Mouse (Mus musculus) erythroblast, embryonic 14.5 days (primary cell): ENCODE measurements around the gene Tspoap1. TPM values are rescaled to one million over a fixed set of nuclear protein-coding genes. Genes with fewer than 3 reads are reported as not detected.

Experiments
- H3K27me3 ChIP-seq: 2 replicates; pipeline ENCODE4 v1.6.1; 2012; ENCODE audit warnings: inconsistent platforms; ENCODE audit not compliant: control insufficient read depth
- H3K36me3 ChIP-seq: 2 replicates; pipeline ENCODE4 v1.6.1; 2012; ENCODE audit warnings: mild to moderate bottlenecking, inconsistent platforms; ENCODE audit not compliant: control insufficient read depth
- H3K4me1 ChIP-seq: 2 replicates; pipeline ENCODE4 v1.6.1; 2012; ENCODE audit warnings: inconsistent platforms; ENCODE audit not compliant: control insufficient read depth
- H3K4me3 ChIP-seq: replicated peaks from 2 replicates; pipeline ENCODE3; 2012; ENCODE audit warnings: moderate library complexity, mild to moderate bottlenecking, inconsistent platforms
- H3K9me3 ChIP-seq: 2 replicates; pipeline ENCODE4 v1.6.1; 2012; ENCODE audit warnings: low read length, inconsistent platforms, mixed read lengths; ENCODE audit not compliant: control insufficient read depth
- GATA1 ChIP-seq: IDR thresholded peaks from 2 replicates; pipeline ENCODE4 v1.6.1; 2012; ENCODE audit warnings: low read length, inconsistent platforms, mixed read lengths
- TAL1 ChIP-seq: IDR thresholded peaks from 3 replicates; pipeline ENCODE4 v1.6.1; 2012; ENCODE audit warnings: low read length, inconsistent platforms, mixed read lengths
- polyA plus RNA-seq: library from polyadenylated mRNA; stranded (reverse); fragments of >175 nt; gene quantifications from 2 replicates; pipeline ENCODE4 v1.2.3, GENCODE M21; 2012

Tspoap1 gene
- 0.47 and 0.71 TPM in 2 replicates for polyA plus RNA-seq

DNA sequence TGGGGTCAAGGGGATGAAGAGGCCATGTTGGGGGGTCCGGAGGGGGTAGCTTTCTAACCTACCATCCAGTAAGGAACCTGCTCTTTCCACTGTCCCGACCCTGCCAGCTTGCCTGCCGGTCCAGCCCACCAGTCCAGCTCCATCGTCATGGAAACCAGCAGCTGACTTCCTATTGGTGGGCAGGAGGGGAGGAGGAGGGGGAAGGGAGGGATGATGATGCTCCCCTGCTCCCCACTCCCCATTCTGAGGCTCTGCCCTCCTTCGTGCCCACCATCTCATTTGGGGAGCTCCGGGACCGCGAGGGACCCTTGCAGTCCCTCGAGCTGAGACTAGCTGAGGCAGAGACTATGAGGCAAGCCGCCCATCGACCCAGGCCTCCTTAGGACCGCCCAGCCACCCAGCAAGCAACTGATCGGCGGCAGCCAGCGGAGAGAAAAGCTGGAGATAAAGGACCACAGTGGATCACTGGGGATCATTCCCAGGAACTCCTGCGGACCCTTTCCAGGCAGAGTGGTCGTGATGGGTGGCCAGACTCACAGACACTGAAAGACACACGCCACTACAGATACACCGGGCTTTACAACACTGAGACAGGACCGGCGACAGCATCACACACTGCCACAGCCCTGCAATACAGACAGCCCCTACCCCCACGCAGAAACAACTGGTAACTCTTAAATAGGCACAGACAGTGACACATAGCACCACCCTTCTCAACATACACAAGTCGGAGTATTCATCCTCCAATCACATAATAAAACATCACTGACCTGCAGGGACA is at the start of gene Tspoap1:
Gene Tspoap1, plus strand, starts transcription at position 241 of the 781 bp plus-strand sequence.
- Histone ChIP-seq H3K27me3 (peaks cover 54% of the 10 kb centered on the region), H3K36me3 (peaks cover 28% of the 10 kb centered on the region), H3K4me3 (no peak within 1 kb of the TSS), H3K9me3 (peaks cover 14% of the 10 kb centered on the region), H3K4me1 (peaks cover 52% of the 10 kb centered on the region)
- TF ChIP-seq TAL1 (no peak), GATA1 (no peak)

DNA sequence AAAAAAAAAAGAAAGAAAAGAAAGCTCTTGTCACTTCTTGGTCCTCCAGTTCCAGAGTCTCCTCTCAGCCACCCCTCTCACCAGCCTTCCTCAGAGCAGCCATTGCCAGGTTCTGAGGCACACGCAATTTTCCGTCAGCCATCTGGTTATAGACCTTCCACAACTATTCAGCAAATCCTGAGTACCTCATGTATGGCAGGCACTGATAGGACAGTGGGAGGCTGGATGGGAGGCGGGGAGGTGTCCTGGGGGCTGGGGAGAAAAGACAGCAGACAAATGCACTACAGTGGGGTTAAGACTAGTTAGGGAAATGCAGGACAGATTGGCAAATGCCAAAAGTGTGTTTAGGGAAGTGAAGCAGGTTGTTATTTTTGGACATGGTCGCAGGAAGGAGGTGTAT is 48.2 kb upstream of the Tspoap1 start:
- H3K9me3 ChIP-seq: no peaks in the 10 kb centered on the region
- H3K27me3 ChIP-seq: no peaks in the 10 kb centered on the region
- no peak overlapping the region for H3K4me3 ChIP-seq
- TF ChIP-seq TAL1: no peak
- no peak for TF ChIP-seq GATA1
- H3K4me1 ChIP-seq: peaks cover 74% of the 10 kb centered on the region
- no peaks in the 10 kb centered on the region for H3K36me3 ChIP-seq

DNA sequence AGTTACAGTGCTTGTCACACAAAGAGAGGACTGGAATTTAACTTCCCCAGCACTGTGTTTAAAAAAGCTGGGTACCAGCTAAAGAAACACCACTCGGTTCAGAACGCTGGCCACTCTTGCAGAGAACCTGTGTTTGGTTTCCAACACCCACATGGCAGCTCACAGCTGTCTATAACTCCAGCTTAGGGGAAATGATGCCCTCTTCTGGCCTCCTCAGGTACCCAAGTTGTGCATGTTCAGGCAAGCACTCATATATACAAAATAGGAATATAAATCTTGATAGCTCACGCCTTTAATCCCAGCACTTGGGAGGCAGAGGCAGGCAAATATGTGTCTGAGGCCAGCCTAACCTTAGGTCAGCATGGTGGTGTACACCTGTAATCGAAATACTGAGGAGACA is 44.3 kb upstream of the Tspoap1 start:
- Histone ChIP-seq H3K4me3 (no peak overlapping the region), H3K9me3 (peaks cover 6% of the 10 kb centered on the region), H3K4me1 (peaks cover 64% of the 10 kb centered on the region), H3K36me3 (peaks cover 6% of the 10 kb centered on the region), H3K27me3 (no peaks in the 10 kb centered on the region)
- TF ChIP-seq GATA1 (no peak), TAL1 (no peak)

DNA sequence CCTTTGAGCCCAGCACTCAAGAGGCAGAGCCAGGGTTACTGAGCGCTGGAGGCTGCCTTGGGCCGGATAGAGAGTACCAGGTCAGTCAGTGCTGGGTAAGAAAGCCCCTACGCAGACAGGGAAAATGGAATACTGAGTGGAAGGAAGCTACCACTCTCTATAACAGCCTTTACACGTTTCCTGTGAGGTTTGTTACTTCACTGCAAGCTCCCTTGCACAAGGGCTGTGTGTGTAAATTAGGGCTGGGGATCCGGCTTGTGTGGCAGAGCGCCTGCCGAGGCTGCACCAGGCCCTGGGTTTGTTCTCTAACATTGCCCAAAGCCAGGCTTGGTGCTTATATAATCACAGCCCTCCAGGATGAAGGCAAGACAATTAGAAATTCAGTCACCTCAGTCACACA is 40.8 kb upstream of the Tspoap1 start:
- Histone ChIP-seq H3K36me3 (peaks cover 16% of the 10 kb centered on the region), H3K4me1 (peaks cover 71% of the 10 kb centered on the region), H3K4me3 (no peak overlapping the region), H3K9me3 (peaks cover 9% of the 10 kb centered on the region), H3K27me3 (no peaks in the 10 kb centered on the region)
- TF ChIP-seq GATA1: no peak
- no peak for TF ChIP-seq TAL1

DNA sequence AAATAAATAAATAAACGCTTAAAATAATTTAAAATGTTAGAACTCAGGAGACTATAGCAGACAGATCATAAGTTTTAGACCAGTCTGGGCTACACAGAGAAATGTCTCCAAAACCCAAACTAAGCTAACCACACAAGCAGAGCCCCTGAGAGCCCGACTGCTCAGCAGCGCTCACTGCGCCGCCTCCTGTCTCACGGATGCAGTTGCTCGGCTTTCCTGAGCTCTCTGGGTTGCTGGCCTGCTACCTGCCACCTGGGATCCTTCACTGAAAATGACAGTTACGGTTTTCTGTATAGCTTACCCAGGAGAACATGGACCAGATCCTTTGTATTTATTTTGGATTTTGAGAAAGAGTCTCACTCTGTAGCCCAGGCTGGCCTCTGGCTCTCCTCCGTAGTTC is 40.0 kb upstream of the Tspoap1 start:
- peaks cover 18% of the 10 kb centered on the region for H3K36me3 ChIP-seq
- no peaks in the 10 kb centered on the region for H3K27me3 ChIP-seq
- TF ChIP-seq TAL1: no peak
- no peak for TF ChIP-seq GATA1
- peaks cover 9% of the 10 kb centered on the region for H3K9me3 ChIP-seq
- H3K4me3 ChIP-seq: no peak overlapping the region
- peaks cover 73% of the 10 kb centered on the region for H3K4me1 ChIP-seq

DNA sequence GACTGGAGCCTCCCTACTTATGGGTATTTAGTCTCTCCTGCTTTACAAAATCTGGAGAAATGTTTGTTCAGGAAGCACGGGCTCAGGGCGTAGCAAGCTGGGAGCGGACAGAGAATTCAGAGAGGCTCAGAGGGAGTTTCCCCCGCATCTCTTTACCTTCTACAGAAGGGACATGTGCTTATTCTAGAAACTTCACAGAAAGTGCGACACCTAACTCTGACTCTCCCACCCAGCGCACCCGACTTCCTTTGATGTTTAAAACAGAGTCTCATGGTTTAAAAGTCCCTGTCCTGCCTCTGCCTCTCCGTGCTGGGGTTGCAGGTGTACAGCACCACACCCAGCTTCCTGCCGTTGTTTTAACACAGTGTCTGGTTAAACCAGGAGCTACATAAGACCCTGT is 39.5 kb upstream of the Tspoap1 start:
- Histone ChIP-seq H3K9me3 (peaks cover 9% of the 10 kb centered on the region), H3K36me3 (peaks cover 19% of the 10 kb centered on the region), H3K27me3 (no peaks in the 10 kb centered on the region), H3K4me3 (no peak overlapping the region), H3K4me1 (peaks cover 73% of the 10 kb centered on the region)
- no peak for TF ChIP-seq TAL1
- no peak for TF ChIP-seq GATA1

DNA sequence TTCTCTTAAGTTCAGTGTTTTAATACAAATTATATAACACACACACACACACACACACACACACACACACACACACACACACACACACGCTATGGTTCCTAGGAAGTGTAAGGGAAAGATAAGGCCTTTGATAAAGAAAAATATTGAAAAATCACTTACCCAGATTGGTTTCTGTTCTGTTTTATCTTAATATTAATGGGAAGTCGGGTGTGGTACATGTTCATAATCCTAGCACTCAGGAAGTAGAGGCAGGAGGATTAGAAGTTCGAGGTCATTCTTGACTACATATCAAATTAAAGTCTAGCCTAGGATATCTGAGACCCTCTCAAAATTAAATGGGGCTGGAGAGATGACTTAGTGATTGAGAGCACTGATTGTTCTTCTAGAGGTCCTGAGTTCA is 38.2 kb upstream of the Tspoap1 start:
- peaks cover 25% of the 10 kb centered on the region for H3K36me3 ChIP-seq
- no peak for TF ChIP-seq GATA1
- TF ChIP-seq TAL1: no peak
- H3K9me3 ChIP-seq: peaks cover 9% of the 10 kb centered on the region
- no peaks in the 10 kb centered on the region for H3K27me3 ChIP-seq
- peaks cover 80% of the 10 kb centered on the region for H3K4me1 ChIP-seq
- no peak overlapping the region for H3K4me3 ChIP-seq

DNA sequence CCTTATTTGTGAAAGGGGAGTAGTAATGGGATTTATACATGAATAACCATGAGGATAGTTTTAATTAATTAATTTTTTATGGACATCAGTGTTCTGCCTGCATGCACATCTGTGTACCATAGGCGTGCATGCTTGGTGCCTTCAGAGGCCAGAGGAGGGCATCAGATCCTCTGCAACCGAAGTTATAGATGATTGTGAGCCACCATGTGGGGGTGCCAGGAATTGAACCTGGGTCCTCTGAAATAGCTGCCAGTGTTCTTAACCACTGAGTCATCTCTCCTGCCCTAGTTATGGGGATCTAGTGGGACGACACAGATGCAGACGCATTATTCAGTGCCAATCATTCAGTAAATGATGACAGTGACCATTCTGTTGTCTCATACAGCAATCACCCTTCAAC is 37.5 kb upstream of the Tspoap1 start:
- Histone ChIP-seq H3K4me3 (no peak overlapping the region), H3K36me3 (peaks cover 30% of the 10 kb centered on the region), H3K9me3 (peaks cover 9% of the 10 kb centered on the region), H3K27me3 (no peaks in the 10 kb centered on the region), H3K4me1 (peaks cover 86% of the 10 kb centered on the region)
- no peak for TF ChIP-seq TAL1
- no peak for TF ChIP-seq GATA1

DNA sequence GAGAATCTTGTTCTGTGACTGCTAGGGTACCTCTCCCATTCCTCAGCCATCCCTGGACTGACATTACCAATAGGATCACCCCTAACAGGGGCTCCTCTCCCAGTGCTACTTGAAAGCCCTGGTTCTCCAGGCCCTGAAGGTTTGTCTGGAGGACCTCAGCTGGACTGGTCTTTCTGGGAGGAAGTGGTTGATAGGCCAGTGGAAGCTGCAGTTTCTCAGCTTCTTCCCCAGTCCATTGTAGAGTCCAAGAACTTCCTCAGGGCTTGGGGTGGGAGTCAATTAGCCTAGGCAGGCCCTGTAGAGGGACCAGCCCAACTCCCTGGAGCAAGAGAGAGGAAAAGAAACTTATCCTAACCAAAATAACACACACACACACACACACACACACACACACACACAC is 34.8 kb upstream of the Tspoap1 start:
- Histone ChIP-seq H3K4me1 (peaks cover 90% of the 10 kb centered on the region), H3K9me3 (peaks cover 3% of the 10 kb centered on the region; the same call in 1 of the 2 replicates), H3K27me3 (no peaks in the 10 kb centered on the region), H3K4me3 (peak overlapping the region; percentile 57), H3K36me3 (peaks cover 35% of the 10 kb centered on the region)
- no peak for TF ChIP-seq GATA1
- no peak for TF ChIP-seq TAL1
